Mouse (Mus musculus): Measurements from ENCODE around the gene Mad1l1. TPM values are rescaled to one million over a fixed set of nuclear protein-coding genes. Genes with fewer than 3 reads are reported as not detected.

Mad1l1 gene
- polyA plus RNA-seq, 1 experiment from 2014 or later = 29.8 TPM

GRCm38 (mm10) chr5:140127981-140128380, 193.4 kb downstream of the Mad1l1 start:
- H3K36me3 ChIP-seq (ENCODE audit: control insufficient read depth, insufficient read depth, low read length) = no peaks in the 10 kb centered on the region
- DNase-seq = peak; percentile 24
- no peaks in the 10 kb centered on the region for H3K9me3 ChIP-seq (ENCODE audit: control insufficient read depth, low read length)
- no peaks in the 10 kb centered on the region for H3K27me3 ChIP-seq (ENCODE audit: control insufficient read depth, insufficient read depth, low read length)
- no peak overlapping the region for H3K9ac ChIP-seq (replicated peaks; ENCODE audit: low read length)
- 81% methylated on average over 7 of the region's 7 CpGs for WGBS
- no peak overlapping the region for H3K4me2 ChIP-seq (ENCODE audit: low read length)
- 0 out of 2 replicates have a peak overlapping the region, but pooled peaks have one; percentile 45 for H3K27ac ChIP-seq (replicated peaks; ENCODE audit: low read depth, low read length)
- no peak for ATAC-seq (ENCODE audit: low FRiP score, low TSS enrichment)
- peaks cover 12% of the 10 kb centered on the region; the same call in 1 of the 2 replicates for H3K4me1 ChIP-seq (ENCODE audit: control insufficient read depth, insufficient read depth, low read length)
- H3K4me3 ChIP-seq (replicated peaks; ENCODE audit: low read depth, low read length) = no peak overlapping the region

DNA sequence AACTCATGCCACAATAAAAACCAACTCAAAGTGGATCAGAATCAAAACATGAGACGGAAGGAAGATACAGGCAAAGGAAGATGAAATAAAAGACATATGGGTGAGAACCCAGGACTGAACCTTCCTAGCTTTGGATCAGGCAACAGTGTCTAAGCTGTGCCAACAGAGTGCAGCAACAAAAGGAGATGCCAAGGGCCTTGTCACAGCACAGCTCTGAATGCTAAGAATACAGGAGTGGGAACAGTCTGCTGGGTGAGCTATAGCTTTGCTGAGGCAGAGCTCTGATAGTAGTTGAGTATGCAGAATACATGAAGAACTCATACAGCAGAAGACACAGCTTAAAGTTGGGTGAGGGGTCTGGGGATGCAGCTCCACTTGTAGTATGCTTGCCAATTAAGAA, 196.7 kb downstream of the Mad1l1 start:
- Histone ChIP-seq H3K4me2 (ENCODE audit: low read length) (no peak overlapping the region), H3K9me3 (ENCODE audit: control insufficient read depth, low read length) (no peaks in the 10 kb centered on the region), H3K4me1 (ENCODE audit: control insufficient read depth, insufficient read depth, low read length) (peaks cover 20% of the 10 kb centered on the region; the same call in 1 of the 2 replicates), H3K9ac (replicated peaks; ENCODE audit: low read length) (no peak overlapping the region), H3K4me3 (replicated peaks; ENCODE audit: low read depth, low read length) (no peak overlapping the region), H3K27ac (replicated peaks; ENCODE audit: low read depth, low read length) (no peak overlapping the region), H3K27me3 (ENCODE audit: control insufficient read depth, insufficient read depth, low read length) (no peaks in the 10 kb centered on the region), H3K36me3 (ENCODE audit: control insufficient read depth, insufficient read depth, low read length) (no peaks in the 10 kb centered on the region)
- no peak for ATAC-seq (ENCODE audit: low FRiP score, low TSS enrichment)
- no peak for DNase-seq
- 95% methylated on average over 1 of the region's 1 CpGs for WGBS

DNA sequence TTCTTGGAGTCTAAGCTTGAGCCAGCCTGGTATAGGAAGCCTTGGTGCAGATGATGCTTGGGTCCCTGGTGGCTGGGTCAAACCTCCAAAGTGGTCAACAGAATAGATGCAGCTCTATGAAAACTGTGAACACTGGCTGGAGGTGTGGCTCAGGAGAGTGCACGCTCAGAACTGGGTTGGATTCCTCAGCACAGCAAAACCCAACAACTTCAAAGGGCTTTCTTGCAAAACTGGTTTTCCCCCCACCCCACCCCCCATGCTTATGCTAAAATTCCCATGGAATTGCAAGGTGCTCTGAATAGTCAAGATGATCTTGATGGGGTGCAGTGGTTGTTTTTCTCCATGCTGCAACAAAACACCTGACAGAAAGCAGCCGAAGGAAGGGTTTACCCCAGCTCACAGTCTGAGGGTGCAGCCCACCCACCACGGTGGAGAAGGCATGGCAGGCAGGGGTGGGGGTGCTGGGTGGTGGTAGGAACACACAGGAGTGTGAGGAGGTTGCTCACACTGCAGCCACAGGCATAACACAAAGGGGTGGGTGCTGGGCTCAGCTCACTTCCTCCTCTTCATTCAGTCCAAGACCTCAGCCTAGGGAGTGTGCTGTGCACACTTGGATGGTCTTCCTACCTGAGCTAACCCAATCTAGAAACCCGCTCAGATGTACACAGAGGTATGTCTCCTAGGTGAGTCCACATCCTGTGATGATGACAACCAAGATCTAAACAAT, 197.5 kb downstream of the Mad1l1 start:
- no peaks in the 10 kb centered on the region for H3K27me3 ChIP-seq (ENCODE audit: control insufficient read depth, insufficient read depth, low read length)
- ATAC-seq (ENCODE audit: low FRiP score, low TSS enrichment) (no peak), DNase-seq (no peak)
- no peak overlapping the region for H3K4me3 ChIP-seq (replicated peaks; ENCODE audit: low read depth, low read length)
- 79% methylated on average over 4 of the region's 4 CpGs for WGBS
- H3K9ac ChIP-seq (replicated peaks; ENCODE audit: low read length) = no peak overlapping the region
- no peaks in the 10 kb centered on the region for H3K36me3 ChIP-seq (ENCODE audit: control insufficient read depth, insufficient read depth, low read length)
- peaks cover 18% of the 10 kb centered on the region; the same call in 1 of the 2 replicates for H3K4me1 ChIP-seq (ENCODE audit: control insufficient read depth, insufficient read depth, low read length)
- no peak overlapping the region for H3K4me2 ChIP-seq (ENCODE audit: low read length)
- H3K9me3 ChIP-seq (ENCODE audit: control insufficient read depth, low read length) = no peaks in the 10 kb centered on the region
- no peak overlapping the region for H3K27ac ChIP-seq (replicated peaks; ENCODE audit: low read depth, low read length)

DNA sequence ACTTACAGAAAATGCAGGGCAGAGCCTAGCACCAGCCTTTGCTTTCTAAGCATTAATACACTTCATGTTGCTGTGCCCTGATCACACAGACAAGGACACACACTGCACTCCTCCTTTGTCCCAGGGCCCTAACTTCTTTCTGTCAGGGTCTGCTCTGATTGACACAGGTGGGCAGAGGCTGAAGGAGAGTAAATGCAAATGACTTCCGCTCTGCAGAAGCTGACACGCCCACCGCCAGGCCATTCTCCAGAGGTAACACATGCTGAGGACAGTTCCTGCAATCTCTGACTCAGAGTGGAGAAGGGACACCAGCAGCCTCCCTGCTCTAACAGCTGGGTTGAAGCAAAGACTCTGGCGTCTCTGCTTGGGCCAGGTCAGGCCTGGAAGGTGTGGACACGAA, 198.2 kb downstream of the Mad1l1 start:
- 41% methylated on average over 5 of the region's 5 CpGs for WGBS
- Histone ChIP-seq H3K9me3 (ENCODE audit: control insufficient read depth, low read length) (no peaks in the 10 kb centered on the region), H3K27ac (replicated peaks; ENCODE audit: low read depth, low read length) (no peak overlapping the region), H3K36me3 (ENCODE audit: control insufficient read depth, insufficient read depth, low read length) (no peaks in the 10 kb centered on the region), H3K4me2 (ENCODE audit: low read length) (no peak overlapping the region), H3K27me3 (ENCODE audit: control insufficient read depth, insufficient read depth, low read length) (no peaks in the 10 kb centered on the region), H3K4me1 (ENCODE audit: control insufficient read depth, insufficient read depth, low read length) (peaks cover 14% of the 10 kb centered on the region; the same call in 1 of the 2 replicates), H3K9ac (replicated peaks; ENCODE audit: low read length) (no peak overlapping the region), H3K4me3 (replicated peaks; ENCODE audit: low read depth, low read length) (no peak overlapping the region)
- DNase-seq (no peak), ATAC-seq (ENCODE audit: low FRiP score, low TSS enrichment) (no peak)

DNA sequence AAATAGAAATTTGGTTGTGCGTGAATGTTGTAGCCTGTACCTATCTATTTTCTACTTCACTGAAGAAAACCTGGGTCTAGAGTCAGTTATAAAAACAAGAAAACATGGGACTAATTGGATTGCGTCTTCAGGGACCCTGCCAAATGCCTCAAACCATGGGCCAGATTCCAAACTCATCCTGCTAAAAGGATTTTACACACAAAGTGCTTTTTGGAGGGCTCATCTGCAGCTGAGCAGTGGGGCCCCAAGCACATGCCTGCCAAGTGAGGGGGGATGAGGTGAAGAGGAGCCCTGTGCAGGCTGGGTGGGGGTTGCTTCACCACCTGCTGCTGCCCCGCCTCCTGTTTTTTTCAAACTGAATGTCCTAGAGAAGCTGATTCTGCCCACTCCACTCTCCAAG, 199.4 kb downstream of the Mad1l1 start:
- Histone ChIP-seq H3K4me1 (ENCODE audit: control insufficient read depth, insufficient read depth, low read length) (peaks cover 10% of the 10 kb centered on the region; the same call in 1 of the 2 replicates), H3K27me3 (ENCODE audit: control insufficient read depth, insufficient read depth, low read length) (no peaks in the 10 kb centered on the region), H3K27ac (replicated peaks; ENCODE audit: low read depth, low read length) (no peak overlapping the region), H3K9ac (replicated peaks; ENCODE audit: low read length) (no peak overlapping the region), H3K4me2 (ENCODE audit: low read length) (no peak overlapping the region), H3K9me3 (ENCODE audit: control insufficient read depth, low read length) (no peaks in the 10 kb centered on the region), H3K4me3 (replicated peaks; ENCODE audit: low read depth, low read length) (no peak overlapping the region), H3K36me3 (ENCODE audit: control insufficient read depth, insufficient read depth, low read length) (no peaks in the 10 kb centered on the region)
- DNase-seq (peak; percentile 70), ATAC-seq (ENCODE audit: low FRiP score, low TSS enrichment) (no peak)
- WGBS = 76% methylated on average over 3 of the region's 3 CpGs

- Histone ChIP-seq H3K27me3 (ENCODE audit: control insufficient read depth, insufficient read depth, low read length) (no peaks in the 10 kb centered on the region), H3K27ac (replicated peaks; ENCODE audit: low read depth, low read length) (no peak overlapping the region), H3K4me2 (ENCODE audit: low read length) (no peak overlapping the region), H3K36me3 (ENCODE audit: control insufficient read depth, insufficient read depth, low read length) (no peaks in the 10 kb centered on the region), H3K4me3 (replicated peaks; ENCODE audit: low read depth, low read length) (no peak overlapping the region), H3K9ac (replicated peaks; ENCODE audit: low read length) (no peak overlapping the region), H3K9me3 (ENCODE audit: control insufficient read depth, low read length) (no peaks in the 10 kb centered on the region), H3K4me1 (ENCODE audit: control insufficient read depth, insufficient read depth, low read length) (peaks cover 24% of the 10 kb centered on the region)
- WGBS = 72% methylated on average over 3 of the region's 3 CpGs
- ATAC-seq (ENCODE audit: low FRiP score, low TSS enrichment) (no peak), DNase-seq (no peak)
These were observed 202.4 kb downstream of the Mad1l1 start for GRCm38 (mm10) chr5:140118921-140119320.

DNA sequence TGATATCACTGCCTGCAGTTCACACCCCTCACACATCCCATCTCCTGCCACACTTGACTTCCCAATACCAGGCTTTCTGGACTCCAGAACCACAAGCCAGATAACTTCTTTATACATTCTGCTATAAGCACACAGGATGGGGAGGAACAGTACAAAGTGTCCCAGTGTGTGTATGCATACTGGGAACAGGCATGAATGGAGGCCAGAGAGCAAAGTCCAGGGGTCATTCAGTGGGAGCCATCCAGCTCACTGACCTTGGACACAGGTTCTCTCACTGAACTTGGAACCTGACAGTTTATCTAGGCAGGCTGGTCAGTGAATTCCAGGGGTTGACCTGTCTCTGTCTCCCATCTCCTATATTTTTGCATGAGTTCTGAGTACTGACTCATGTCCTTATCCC, 203.4 kb downstream of the Mad1l1 start:
- H3K9ac ChIP-seq (replicated peaks; ENCODE audit: low read length) = no peak overlapping the region
- H3K27me3 ChIP-seq (ENCODE audit: control insufficient read depth, insufficient read depth, low read length) = no peaks in the 10 kb centered on the region
- peaks cover 24% of the 10 kb centered on the region for H3K4me1 ChIP-seq (ENCODE audit: control insufficient read depth, insufficient read depth, low read length)
- H3K4me3 ChIP-seq (replicated peaks; ENCODE audit: low read depth, low read length) = no peak overlapping the region
- no peak overlapping the region for H3K27ac ChIP-seq (replicated peaks; ENCODE audit: low read depth, low read length)
- no peak overlapping the region for H3K4me2 ChIP-seq (ENCODE audit: low read length)
- ATAC-seq (ENCODE audit: low FRiP score, low TSS enrichment) (no peak), DNase-seq (no peak)
- no peaks in the 10 kb centered on the region for H3K9me3 ChIP-seq (ENCODE audit: control insufficient read depth, low read length)
- H3K36me3 ChIP-seq (ENCODE audit: control insufficient read depth, insufficient read depth, low read length) = no peaks in the 10 kb centered on the region

- peak; percentile 75 for DNase-seq
- WGBS = 39% methylated on average over 8 of the region's 8 CpGs
- Histone ChIP-seq H3K9me3 (ENCODE audit: control insufficient read depth, low read length) (no peaks in the 10 kb centered on the region), H3K36me3 (ENCODE audit: control insufficient read depth, insufficient read depth, low read length) (0 out of 2 replicates have a peak, but pooled peaks cover 2% of the 10 kb centered on the region), H3K4me2 (ENCODE audit: low read length) (no peak overlapping the region), H3K4me3 (replicated peaks; ENCODE audit: low read depth, low read length) (no peak overlapping the region), H3K9ac (replicated peaks; ENCODE audit: low read length) (no peak overlapping the region), H3K27ac (replicated peaks; ENCODE audit: low read depth, low read length) (peak overlapping the region; percentile 70), H3K4me1 (ENCODE audit: control insufficient read depth, insufficient read depth, low read length) (peaks cover 17% of the 10 kb centered on the region), H3K27me3 (ENCODE audit: control insufficient read depth, insufficient read depth, low read length) (no peaks in the 10 kb centered on the region)
- no peak; the same call in 1 of the 2 replicates for ATAC-seq (ENCODE audit: low FRiP score, low TSS enrichment)
These were observed 205.7 kb downstream of the Mad1l1 start for GRCm38 (mm10) chr5:140115434-140116271.

Measured in midbrain, embryonic 14.5 days (tissue).